Comparison of ENCODE assay signal across 9 mouse cellular contexts in genomic region chr1:54832765-54833164, GRCm38 (mm10).
DNase-seq lines count a peak whose midpoint lies in the region; ATAC-seq and TF ChIP-seq lines count a peak whose summit lies in the region.
"Had no signal": no experiment of that assay in that cellular context is flagged by ENCODE, and none has a peak within 500 bp of the region (broad histone marks: within the 10 kb centered on the region; RNA-seq: fewer than 3 reads in every experiment).

No protein-coding gene starts in this region.

- H3K9ac ChIP-seq in heart, postnatal 0 days (replicated peaks; ENCODE audit: low read depth, low read length), result no peak overlapping the region
- H3K9ac ChIP-seq in heart, embryonic 11.5 days (ENCODE audit: low read depth, low read length), result no peak overlapping the region
- H3K9ac ChIP-seq in lung, postnatal 0 days (replicated peaks; ENCODE audit: low read depth), result no peak overlapping the region
- H3K9ac ChIP-seq: limb, embryonic 12.5 days had no signal

- no peaks in the 10 kb centered on the region for H3K27me3 ChIP-seq in heart, postnatal 0 days (ENCODE audit: control insufficient read depth, insufficient read depth, low read length)
- no peaks in the 10 kb centered on the region for H3K27me3 ChIP-seq in heart, embryonic 11.5 days (ENCODE audit: control insufficient read depth, insufficient read depth, low read length)
- H3K27me3 ChIP-seq in lung, postnatal 0 days (replicated peaks; ENCODE audit: insufficient read depth, low read length), result no peaks in the 10 kb centered on the region
- H3K27me3 ChIP-seq: limb, embryonic 12.5 days had no signal

- DNase-seq in heart, postnatal 0 days (ENCODE audit: low spot score), result peak; percentile 66
- peak; percentile 79 for DNase-seq in thymus, postnatal 0 days (ENCODE audit: low spot score)
- DNase-seq in thymus, postnatal 4 days, result no peak
- peak; percentile 85 for DNase-seq in embryo, embryonic 11 days
- peak; percentile 90 for DNase-seq in lung, postnatal 0 days (ENCODE audit: low spot score)
- DNase-seq in urinary bladder, postnatal 36 days (ENCODE audit: low spot score in 2 of 2), result no peak
- no peak for DNase-seq in urinary bladder, postnatal 14 days (ENCODE audit: low spot score)

- H3K4me3 ChIP-seq in heart, postnatal 0 days (ENCODE audit: low read depth, low read length), result no peak overlapping the region
- no peak overlapping the region for H3K4me3 ChIP-seq in heart, embryonic 11.5 days (ENCODE audit: low read depth, low read length)
- H3K4me3 ChIP-seq in lung, postnatal 0 days (ENCODE audit: low read depth, low read length), result no peak overlapping the region
- H3K4me3 ChIP-seq: limb, embryonic 12.5 days had no signal

- peaks cover 21% of the 10 kb centered on the region; the same call in 1 of the 2 replicates for H3K4me1 ChIP-seq in heart, postnatal 0 days (ENCODE audit: control insufficient read depth, insufficient read depth)
- H3K4me1 ChIP-seq in heart, embryonic 11.5 days (ENCODE audit: control insufficient read depth, insufficient read depth, low read length), result peaks cover 7% of the 10 kb centered on the region
- peaks cover 21% of the 10 kb centered on the region; the same call in 1 of the 2 replicates for H3K4me1 ChIP-seq in lung, postnatal 0 days (ENCODE audit: insufficient read depth, low read depth, low read length)

- peak; percentile 63 for TF ChIP-seq CTCF in heart, postnatal 0 days (IDR thresholded peaks at IDR 0.05; ENCODE audit: low read depth)
- peak; percentile 71 for TF ChIP-seq CTCF in lung, postnatal 0 days (IDR thresholded peaks at IDR 0.05)

- H3K36me3 ChIP-seq in heart, postnatal 0 days (replicated peaks; ENCODE audit: control insufficient read depth, insufficient read depth, low read length), result no peaks in the 10 kb centered on the region
- no peaks in the 10 kb centered on the region for H3K36me3 ChIP-seq in heart, embryonic 11.5 days (ENCODE audit: control insufficient read depth, insufficient read depth, low read length)
- H3K36me3 ChIP-seq in lung, postnatal 0 days (ENCODE audit: insufficient read depth, low read length), result no peaks in the 10 kb centered on the region
- H3K36me3 ChIP-seq: limb, embryonic 12.5 days had no signal

- no peak overlapping the region for H3K27ac ChIP-seq in heart, postnatal 0 days (ENCODE audit: low read depth)
- no peak overlapping the region for H3K27ac ChIP-seq in heart, embryonic 11.5 days (ENCODE audit: low read depth, low read length)
- H3K27ac ChIP-seq in lung, postnatal 0 days (ENCODE audit: low read length), result no peak overlapping the region
- H3K27ac ChIP-seq: limb, embryonic 12.5 days had no signal

- whole genome bisulfite sequencing in heart, postnatal 0 days, result 0% methylated on average over 1 of the region's 1 CpGs
- 0% methylated on average over 1 of the region's 1 CpGs for WGBS in heart, embryonic 11.5 days (ENCODE audit: insufficient replicate concordance)
- WGBS in lung, postnatal 0 days, result 0% methylated on average over 1 of the region's 1 CpGs

- no peak overlapping the region for H3K4me2 ChIP-seq in heart, postnatal 0 days (ENCODE audit: low read depth, low read length)
- no peak overlapping the region for H3K4me2 ChIP-seq in heart, embryonic 11.5 days
- no peak overlapping the region for H3K4me2 ChIP-seq in lung, postnatal 0 days (replicated peaks; ENCODE audit: low read depth, low read length)
- H3K4me2 ChIP-seq: limb, embryonic 12.5 days had no signal

- ATAC-seq in heart, postnatal 0 days (ENCODE audit: insufficient read depth, low read depth), result no peak
- no peak for ATAC-seq in heart, embryonic 11.5 days (replicated peaks; ENCODE audit: insufficient number of reproducible peaks, low FRiP score, low TSS enrichment)
- ATAC-seq in lung, postnatal 0 days, result no peak

- no peaks in the 10 kb centered on the region for H3K9me3 ChIP-seq in heart, postnatal 0 days (replicated peaks; ENCODE audit: control insufficient read depth, low read length)
- no peaks in the 10 kb centered on the region for H3K9me3 ChIP-seq in heart, embryonic 11.5 days (replicated peaks; ENCODE audit: control insufficient read depth, low read length)
- H3K9me3 ChIP-seq in lung, postnatal 0 days (ENCODE audit: low read length), result no peaks in the 10 kb centered on the region
- H3K9me3 ChIP-seq: limb, embryonic 12.5 days had no signal

- TF ChIP-seq EP300 in heart, postnatal 0 days (IDR thresholded peaks at IDR 0.05; ENCODE audit: low read depth), result no peak
- no peak for TF ChIP-seq EP300 in lung, postnatal 0 days (IDR thresholded peaks at IDR 0.05)

Comparison
In these comparisons a context has a peak if more than half of its experiments do, and no peak if none do; other contexts are left out.
1. DNase-seq: peak in heart, postnatal 0 days (single experiment), thymus, postnatal 0 days (single experiment), embryo, embryonic 11 days (single experiment) and lung, postnatal 0 days (single experiment); none in thymus, postnatal 4 days (single experiment), urinary bladder, postnatal 36 days (0 of 2) and urinary bladder, postnatal 14 days (single experiment).